Mouse (Mus musculus): ENCODE measurements around the gene Gm6993.

The Gm6993 gene

GRCm38 (mm10) chr12:31240470-31240869 lies at the start of gene Gm6993:
Gene Gm6993, plus strand, starts transcription at chr12:31240770.
- DNase-seq (ENCODE audit: low read depth): no peak

GRCm38 (mm10) chr12:31191329-31191954 lies 49.1 kb upstream of the Gm6993 start:
- DNase-seq (ENCODE audit: low read depth): no peak

- no peak for DNase-seq (ENCODE audit: low read depth)
Measured at GRCm38 (mm10) chr12:31202509-31202908, 38.1 kb upstream of the Gm6993 start.

GRCm38 (mm10) chr12:31203746-31204455 lies 36.7 kb upstream of the Gm6993 start:
- DNase-seq (ENCODE audit: low read depth): no peak

- DNase-seq (ENCODE audit: low read depth): no peak
Measured at GRCm38 (mm10) chr12:31204898-31205297, 35.7 kb upstream of the Gm6993 start.

- no peak for DNase-seq (ENCODE audit: low read depth)
Measured at GRCm38 (mm10) chr12:31205983-31206633, 34.5 kb upstream of the Gm6993 start.

GRCm38 (mm10) chr12:31208766-31209165 lies 31.8 kb upstream of the Gm6993 start:
- no peak for DNase-seq (ENCODE audit: low read depth)

- no peak for DNase-seq (ENCODE audit: low read depth)
Measured at GRCm38 (mm10) chr12:31209377-31209805, 31.2 kb upstream of the Gm6993 start.

GRCm38 (mm10) chr12:31213556-31213955 lies 27.0 kb upstream of the Gm6993 start:
- DNase-seq (ENCODE audit: low read depth): no peak

GRCm38 (mm10) chr12:31215003-31215402 lies 25.6 kb upstream of the Gm6993 start:
- DNase-seq (ENCODE audit: low read depth): no peak

GRCm38 (mm10) chr12:31217232-31217631 lies 23.3 kb upstream of the Gm6993 start:
- DNase-seq (ENCODE audit: low read depth): no peak

- DNase-seq (ENCODE audit: low read depth): no peak
Measured at GRCm38 (mm10) chr12:31218774-31219173, 21.8 kb upstream of the Gm6993 start.

GRCm38 (mm10) chr12:31221522-31221921 lies 19.0 kb upstream of the Gm6993 start:
- no peak for DNase-seq (ENCODE audit: low read depth)

GRCm38 (mm10) chr12:31222282-31222681 lies 18.3 kb upstream of the Gm6993 start:
- DNase-seq (ENCODE audit: low read depth): no peak

GRCm38 (mm10) chr12:31222741-31223140 lies 17.8 kb upstream of the Gm6993 start:
- no peak for DNase-seq (ENCODE audit: low read depth)

GRCm38 (mm10) chr12:31225451-31225850 lies 15.1 kb upstream of the Gm6993 start:
- DNase-seq (ENCODE audit: low read depth): no peak

- no peak for DNase-seq (ENCODE audit: low read depth)
Measured at GRCm38 (mm10) chr12:31227167-31227566, 13.4 kb upstream of the Gm6993 start.

GRCm38 (mm10) chr12:31228878-31229277 lies 11.7 kb upstream of the Gm6993 start:
- no peak for DNase-seq (ENCODE audit: low read depth)

- no peak for DNase-seq (ENCODE audit: low read depth)
Measured at GRCm38 (mm10) chr12:31232635-31233034, 7.9 kb upstream of the Gm6993 start.

- DNase-seq (ENCODE audit: low read depth): no peak
Measured at GRCm38 (mm10) chr12:31235018-31235417, 5.6 kb upstream of the Gm6993 start.

GRCm38 (mm10) chr12:31236861-31237595 lies 3.5 kb upstream of the Gm6993 start:
- no peak for DNase-seq (ENCODE audit: low read depth)

GRCm38 (mm10) chr12:31239031-31239583 lies 1.5 kb upstream of the Gm6993 start:
- no peak for DNase-seq (ENCODE audit: low read depth)

All from c-Kit-positive CD71-negative TER-119-negative erythroid progenitor cells, embryonic 14.5 days (primary cell).